Mouse (Mus musculus) kidney, adult 8-10 months (tissue): ENCODE data around the gene Tifa.
A peak's percentile ranks its signal among the peaks of the same experiment; 100 is the strongest.

ENCODE experiments used
- DNase-seq, 2 experiments: peaks; one replicate each; pipeline ENCODE4 v3.0.0; 2022

Gene Tifa

DNA sequence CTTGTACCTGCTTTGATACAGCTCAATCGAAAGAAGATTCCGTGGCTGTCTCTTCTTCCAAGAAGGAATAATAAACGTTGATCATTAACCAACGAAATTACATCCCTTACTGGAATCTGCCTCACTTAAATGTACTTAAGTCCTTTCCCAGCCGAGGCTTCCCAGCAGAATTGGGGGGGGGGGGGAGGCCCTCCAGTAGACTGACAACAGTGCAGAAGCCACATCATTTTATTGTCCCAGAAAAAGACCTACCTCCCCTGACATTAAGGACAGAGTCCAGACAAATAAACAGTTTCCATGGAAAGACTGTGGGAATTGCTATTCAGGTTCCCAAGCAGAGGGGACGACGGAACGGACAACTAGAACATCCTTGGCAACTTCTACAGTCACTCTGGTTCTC is 686 bp upstream of the Tifa start:
- no peak for DNase-seq

- peak; percentile 37 to 45 for DNase-seq
Observed at GRCm38 (mm10) chr3:127790234-127791055, 840 bp downstream of the Tifa start.

DNA sequence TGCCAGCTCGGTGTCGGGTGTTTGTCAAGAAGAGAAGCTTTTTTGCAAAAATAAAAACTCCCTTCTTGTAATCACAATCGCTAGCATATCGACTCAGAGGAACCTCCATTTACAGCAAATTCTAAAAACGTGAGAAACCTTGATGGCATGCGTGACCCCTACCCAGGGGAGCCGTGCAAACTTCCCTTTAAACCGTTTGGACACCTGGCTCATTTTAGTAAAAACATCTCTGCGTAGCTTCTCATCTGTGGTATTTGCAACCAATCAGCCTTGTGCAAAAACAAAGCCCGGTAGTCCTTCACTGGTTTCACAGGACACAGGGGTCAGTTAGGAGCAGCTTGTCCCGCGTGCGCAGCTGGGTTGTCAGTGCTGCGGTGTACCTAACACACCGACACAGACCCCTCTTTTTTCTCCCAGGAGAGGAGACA is 1.5 kb downstream of the Tifa start:
- peak in 1 of 2 experiments; percentile 6 for DNase-seq

GRCm38 (mm10) chr3:127791595-127792561 is 2.3 kb downstream of the Tifa start:
- no peak for DNase-seq

GRCm38 (mm10) chr3:127793022-127793421 is 3.4 kb downstream of the Tifa start:
- DNase-seq = peak; percentile 25 to 36

DNA sequence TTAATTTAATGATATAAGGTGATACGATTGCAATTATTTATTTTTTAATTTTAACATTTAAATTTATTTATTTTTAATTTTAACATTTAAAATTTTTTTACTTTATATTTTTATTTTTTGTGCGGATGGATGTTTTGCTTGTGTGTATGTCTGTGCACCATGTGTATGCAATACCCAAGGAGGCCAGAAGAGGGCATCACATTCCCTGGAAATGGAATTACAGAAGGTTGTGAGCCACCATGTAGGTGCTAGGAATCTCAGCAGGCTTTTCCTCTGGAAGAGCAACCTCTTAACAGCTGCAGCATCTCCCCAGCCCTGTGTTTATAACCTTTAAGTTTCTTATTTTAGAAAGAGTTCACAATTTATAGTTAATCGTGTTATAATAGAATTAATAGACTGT is 6.2 kb downstream of the Tifa start:
- DNase-seq = no peak

- DNase-seq = no peak
Observed at GRCm38 (mm10) chr3:127796271-127796670, 6.7 kb downstream of the Tifa start.

DNA sequence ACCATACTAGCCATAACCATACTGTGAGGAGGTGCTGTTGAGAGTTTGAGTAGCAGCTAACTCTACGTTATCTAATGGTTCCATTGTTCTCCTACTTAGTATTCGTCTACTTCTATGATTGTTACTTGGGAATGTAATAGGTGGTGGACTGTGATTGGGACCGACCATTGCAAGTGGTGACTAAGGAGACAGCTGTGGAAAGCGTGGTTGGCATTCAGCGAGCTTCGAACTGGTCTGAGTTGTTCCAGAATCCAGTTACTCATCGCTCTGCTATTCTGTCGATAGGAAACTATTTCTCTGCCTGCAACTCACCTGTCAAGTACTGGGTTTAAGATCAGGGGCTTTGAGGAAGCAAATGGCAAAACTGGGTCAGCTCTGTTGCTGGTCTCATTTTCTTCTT is 11.6 kb downstream of the Tifa start:
- DNase-seq = no peak

- no peak for DNase-seq
Observed at GRCm38 (mm10) chr3:127802814-127803213, 13.2 kb downstream of the Tifa start.

DNA sequence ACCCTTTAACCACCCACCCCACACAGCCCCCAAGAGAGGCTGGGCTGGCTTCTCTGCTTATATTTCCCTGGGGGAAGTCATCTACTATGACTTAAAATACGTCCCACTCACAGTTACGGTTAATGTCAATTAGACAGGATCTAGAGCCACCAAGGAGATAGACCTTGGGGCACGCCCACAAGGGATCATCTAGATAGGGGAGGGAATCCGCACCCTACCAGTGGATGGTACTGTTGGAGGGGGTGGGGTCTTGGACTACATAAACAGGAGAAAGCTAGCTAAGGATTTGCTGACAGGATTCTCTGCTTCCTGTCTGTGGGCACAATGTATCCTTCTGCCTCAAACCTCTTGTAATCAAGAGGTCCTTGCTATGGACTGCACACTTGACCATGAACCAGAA is 14.8 kb downstream of the Tifa start:
- DNase-seq = no peak

DNA sequence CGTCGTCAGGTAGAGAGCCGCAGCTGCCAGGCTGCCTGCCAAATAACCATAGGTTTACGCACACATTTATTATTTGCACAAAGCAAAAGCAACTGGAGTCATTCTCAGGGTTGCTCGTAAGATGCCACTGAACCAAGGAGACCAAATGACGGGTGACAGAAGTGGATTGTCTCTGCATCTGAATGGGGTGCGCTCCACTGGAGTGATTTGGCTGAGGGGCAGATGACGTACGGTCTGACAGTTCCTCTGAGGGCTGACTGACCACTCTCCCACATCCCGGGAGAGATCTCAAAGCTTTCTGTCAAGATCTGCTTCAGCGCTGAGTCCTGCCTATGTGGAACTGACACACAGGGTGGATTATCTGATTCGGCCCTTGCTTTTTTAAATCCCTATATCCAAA is 15.5 kb downstream of the Tifa start:
- no peak for DNase-seq

GRCm38 (mm10) chr3:127805991-127806390 is 16.4 kb downstream of the Tifa start:
- DNase-seq = no peak

DNA sequence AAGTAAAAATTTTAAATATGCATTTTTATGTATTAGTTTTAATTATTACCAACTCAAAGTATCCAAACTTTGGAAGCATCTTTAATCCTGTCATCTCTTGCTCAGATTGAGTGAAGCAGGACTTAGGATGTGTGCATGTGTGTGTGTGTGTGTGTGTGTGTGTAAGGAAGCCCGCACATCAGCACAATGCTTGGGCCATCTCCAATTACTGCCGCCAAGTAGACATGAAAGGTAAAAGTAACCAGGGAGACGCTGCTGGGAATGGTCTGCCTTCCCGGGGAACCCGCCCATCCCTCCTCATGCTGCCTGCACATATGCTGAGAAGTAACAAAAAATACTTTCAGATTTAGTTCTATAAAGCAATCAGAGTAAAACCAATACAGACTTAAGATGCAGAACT is 18.2 kb downstream of the Tifa start:
- DNase-seq = no peak

GRCm38 (mm10) chr3:127809103-127809502 is 19.5 kb downstream of the Tifa start:
- no peak for DNase-seq

DNA sequence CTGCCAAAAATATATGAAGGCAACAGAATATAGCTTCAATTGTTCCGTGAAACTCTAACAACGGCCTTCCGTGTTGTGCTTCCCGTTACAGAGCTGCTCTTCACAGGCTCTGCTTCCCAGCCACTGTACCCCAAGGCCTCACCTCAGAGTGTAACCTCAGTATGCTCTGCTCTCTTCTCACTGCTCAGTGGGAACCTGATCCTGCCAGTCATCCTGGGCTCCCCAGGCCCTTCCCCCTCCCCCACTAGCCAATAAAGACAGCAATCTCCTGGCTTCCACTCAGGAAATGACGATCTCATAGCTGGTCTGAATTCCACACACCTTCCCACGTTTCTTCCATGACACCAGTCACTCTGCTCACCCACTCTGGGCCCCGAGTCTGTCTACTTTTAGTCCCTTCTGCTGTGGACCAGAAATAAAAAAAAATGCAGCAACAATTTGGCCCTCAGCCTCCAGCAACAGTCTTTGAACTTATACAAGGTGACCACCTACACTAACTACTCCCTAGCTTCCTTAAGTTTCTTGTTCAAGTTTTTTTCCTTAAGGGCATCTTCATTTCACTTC is 27.6 kb downstream of the Tifa start:
- no peak for DNase-seq

DNA sequence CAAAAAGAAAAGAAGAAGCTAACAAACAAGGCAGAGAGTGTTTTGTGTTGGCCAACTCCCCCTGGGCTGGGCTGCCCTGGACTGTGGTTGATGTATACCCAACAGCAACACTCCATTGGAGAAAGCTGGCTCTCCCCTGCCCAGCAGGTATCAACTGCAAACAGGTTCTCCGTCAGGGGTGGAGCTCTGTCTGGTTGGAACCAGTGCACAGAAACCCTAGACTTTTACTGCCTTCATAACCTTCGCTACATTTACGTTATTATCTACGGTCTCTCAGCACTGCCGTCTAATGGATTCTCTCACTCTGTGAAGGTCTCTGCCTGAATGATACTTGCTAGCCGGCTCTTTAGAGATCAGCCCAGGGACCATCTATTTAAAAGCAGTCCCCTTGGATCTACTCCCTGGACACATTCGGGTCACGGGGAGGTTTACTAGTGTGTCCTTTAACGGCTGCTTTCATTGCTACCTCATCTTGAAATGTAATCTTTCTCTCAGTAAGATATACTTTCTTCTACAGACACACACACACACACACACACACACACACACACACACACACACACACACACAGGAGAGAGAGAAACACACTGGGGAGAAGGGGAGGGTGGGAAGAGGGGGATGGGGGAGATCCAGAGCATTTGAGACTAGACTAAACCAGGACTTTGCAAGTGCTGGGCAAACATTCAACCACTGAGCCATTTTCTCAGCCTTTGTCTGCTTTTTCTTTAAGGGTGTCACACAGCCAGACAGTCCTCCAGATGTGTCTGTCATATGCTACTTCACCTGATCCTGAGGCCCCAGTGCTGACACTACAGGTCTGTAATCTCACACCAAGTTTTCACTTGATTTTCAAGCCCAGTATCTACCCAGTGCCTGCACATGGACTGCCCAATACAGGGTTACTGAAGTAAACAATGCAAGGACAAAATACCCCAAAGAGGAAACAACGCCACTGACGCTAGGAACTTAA is 29.4 kb downstream of the Tifa start:
- DNase-seq = peak in 1 of 2 experiments; percentile 39

DNA sequence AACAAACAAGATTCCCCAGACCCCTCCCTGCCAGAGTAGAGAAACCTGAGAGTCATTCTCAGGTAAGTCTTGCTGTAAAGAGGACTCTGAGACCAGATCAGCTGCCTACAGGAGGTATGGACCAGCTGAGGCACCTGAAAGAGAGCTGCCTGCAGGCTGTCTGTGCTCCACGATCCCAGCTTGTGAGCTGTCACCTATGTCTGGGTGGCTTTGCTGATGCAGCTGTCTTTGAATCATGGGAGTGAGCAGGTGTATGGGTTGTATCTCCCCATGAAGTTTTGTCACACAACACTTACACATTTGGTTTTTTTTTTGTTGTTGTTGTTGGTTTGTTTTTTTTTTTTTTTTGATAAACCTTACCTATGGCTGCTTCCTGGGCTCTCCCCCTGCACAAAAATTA is 30.8 kb downstream of the Tifa start:
- no peak for DNase-seq

DNA sequence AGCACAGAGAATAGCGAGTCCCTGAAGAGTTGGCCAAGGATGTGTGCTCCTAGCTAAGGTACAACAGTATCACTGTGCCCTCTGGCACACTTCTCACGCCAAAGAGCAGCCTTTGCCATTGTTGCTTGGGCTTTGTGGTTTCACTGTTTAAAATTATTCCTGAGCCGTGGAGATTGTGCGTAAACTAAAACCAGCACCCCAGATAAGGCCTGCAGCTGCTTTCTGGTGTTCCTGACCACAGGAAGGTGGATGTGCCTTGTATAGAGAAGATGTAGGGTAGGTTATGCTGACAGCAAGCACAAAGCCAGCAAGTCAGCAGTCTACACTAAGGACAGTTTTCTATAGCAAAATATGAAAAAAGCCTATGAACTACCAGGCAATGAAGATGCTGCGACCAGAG is 31.6 kb downstream of the Tifa start:
- DNase-seq = no peak

GRCm38 (mm10) chr3:127823886-127824863 is 34.6 kb downstream of the Tifa start:
- no peak for DNase-seq

DNA sequence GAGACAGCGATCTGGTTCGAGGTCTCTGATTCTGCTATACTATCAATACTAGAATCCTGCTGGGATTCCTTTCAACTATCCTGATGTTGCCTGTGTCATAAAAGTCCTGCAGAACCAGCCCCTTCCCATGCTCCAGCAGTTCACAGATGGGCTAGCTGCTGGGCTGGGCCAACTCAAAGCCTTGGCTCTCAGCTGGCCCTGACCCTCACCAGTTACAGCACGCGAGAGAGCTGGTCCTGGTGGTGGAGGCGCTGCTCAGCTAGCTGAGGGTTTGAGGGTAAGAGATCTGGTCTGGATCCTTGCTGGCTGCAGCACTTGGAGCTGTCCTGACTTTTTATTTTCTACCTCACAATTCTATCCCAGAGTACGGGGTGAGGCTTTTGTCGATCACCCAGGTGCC is 36.9 kb downstream of the Tifa start:
- DNase-seq = no peak

GRCm38 (mm10) chr3:127827123-127827522 is 37.5 kb downstream of the Tifa start:
- peak; percentile 46 for DNase-seq
